Mouse (Mus musculus) heart, adult 2 months (tissue): Measurements from ENCODE around the gene Ntf5.
A peak's percentile ranks its signal among the peaks of the same experiment; 100 is the strongest.

Experiments used
- CTCF ChIP-seq: fragments of 200-600 bp; IDR thresholded peaks from 2 replicates; pipeline ENCODE4 v1.8.1; 2022; ENCODE audit warnings: antibody characterized with exemption, mild to moderate bottlenecking, moderate library complexity
- POLR2A ChIP-seq: fragments of 200-500 bp; IDR thresholded peaks from 2 replicates; pipeline ENCODE4 v1.6.1; 2011; ENCODE audit warnings: mild to moderate bottlenecking, low read depth, low read length, control low read depth; ENCODE audit not compliant: insufficient read depth

- TF ChIP-seq CTCF (no peak), POLR2A (peak; percentile 34)
Observed at GRCm38 (mm10) chr7:45458748-45459563, 45.5 kb downstream of the Ntf5 start.
